8 mouse cellular contexts compared by ENCODE assay signal in the genomic region with DNA sequence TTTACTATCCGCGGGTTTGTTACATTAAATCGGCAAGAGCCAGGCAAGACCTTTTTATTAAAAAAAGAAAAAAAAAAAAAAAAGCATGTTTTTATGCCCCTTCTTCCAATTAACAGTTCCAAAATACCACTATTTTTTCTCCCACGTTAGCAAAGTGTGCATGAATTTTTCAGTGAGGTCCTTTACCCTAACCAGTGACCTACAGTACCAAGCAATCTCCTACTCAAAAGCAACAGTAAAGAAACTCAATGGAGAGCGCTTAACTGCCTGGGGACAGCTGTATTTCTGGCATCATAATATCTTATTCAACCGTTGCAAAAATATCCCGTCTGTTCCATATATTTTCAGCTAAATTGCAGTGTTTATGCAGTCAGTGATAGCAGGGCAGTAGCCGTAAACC. TPM values are rescaled to one million over a fixed set of nuclear protein-coding genes. Genes with fewer than 3 reads are reported as not detected.
DNase-seq lines count a peak whose midpoint lies in the region; ATAC-seq and TF ChIP-seq lines count a peak whose summit lies in the region.

No protein-coding gene starts in this region.

- intact Hi-C loops in heart, postnatal 10 days (cut with DNase I) = loop anchor here (5.0 kb wide), 1 partner anchor 81 kb away; no protein-coding TSS in a partner anchor

- peak overlapping the region; percentile 76 for H3K4me2 ChIP-seq in forebrain, embryonic 16.5 days (ENCODE audit: low read length)
- H3K4me2 ChIP-seq in liver, embryonic 15.5 days = peak overlapping the region; percentile 82

- ATAC-seq in forebrain, embryonic 16.5 days = peak; percentile 44; the same call in 1 of the 2 replicates
- ATAC-seq in liver, embryonic 15.5 days (ENCODE audit: insufficient read depth) = no peak

- no peaks in the 10 kb centered on the region for H3K9me3 ChIP-seq in heart, embryonic 10.5 days
- H3K9me3 ChIP-seq in ES-E14 (ENCODE audit: control insufficient read depth, insufficient read depth, low read depth, low read length) = no peaks in the 10 kb centered on the region
- H3K9me3 ChIP-seq in forebrain, embryonic 16.5 days (ENCODE audit: control insufficient read depth, low read length) = no peaks in the 10 kb centered on the region
- H3K9me3 ChIP-seq in liver, embryonic 15.5 days (replicated peaks) = no peaks in the 10 kb centered on the region

- H3K36me3 ChIP-seq in heart, embryonic 10.5 days = peaks cover 17% of the 10 kb centered on the region; the same call in 1 of the 2 replicates
- no peaks in the 10 kb centered on the region for H3K36me3 ChIP-seq in ES-E14 (ENCODE audit: control insufficient read depth, insufficient read depth, low read length, poor library complexity, severe bottlenecking)
- no peaks in the 10 kb centered on the region for H3K36me3 ChIP-seq in forebrain, embryonic 16.5 days (ENCODE audit: control insufficient read depth, insufficient read depth)
- 0 out of 2 replicates have a peak, but pooled peaks cover 12% of the 10 kb centered on the region for H3K36me3 ChIP-seq in liver, embryonic 15.5 days (replicated peaks)

- 23% methylated on average over 8 of the region's 8 CpGs for WGBS in heart, embryonic 10.5 days
- WGBS in forebrain, embryonic 16.5 days = 14% methylated on average over 8 of the region's 8 CpGs
- 15% methylated on average over 8 of the region's 8 CpGs for WGBS in liver, embryonic 15.5 days (ENCODE audit: insufficient replicate concordance)

- H3K4me1 ChIP-seq in heart, embryonic 10.5 days = peaks cover 47% of the 10 kb centered on the region
- peaks cover 0 to 2% of the 10 kb centered on the region in 2 experiments; a peak in 2 of 4 replicates for H3K4me1 ChIP-seq in ES-E14 (ENCODE audit: control insufficient read depth in 2 of 2, insufficient read depth in 2 of 2, low read length in 2 of 2, poor library complexity in 1 of 2)
- peaks cover 31% of the 10 kb centered on the region for H3K4me1 ChIP-seq in forebrain, embryonic 16.5 days (replicated peaks; ENCODE audit: control insufficient read depth, insufficient read depth, low read length)
- H3K4me1 ChIP-seq in liver, embryonic 15.5 days (replicated peaks) = peaks cover 42% of the 10 kb centered on the region

- H3K27me3 ChIP-seq in heart, embryonic 10.5 days (ENCODE audit: insufficient read depth, poor library complexity, severe bottlenecking) = no peaks in the 10 kb centered on the region
- H3K27me3 ChIP-seq in forebrain, embryonic 16.5 days (replicated peaks; ENCODE audit: control insufficient read depth, insufficient read depth, low read length) = no peaks in the 10 kb centered on the region
- H3K27me3 ChIP-seq in liver, embryonic 15.5 days = no peaks in the 10 kb centered on the region

- H3K9ac ChIP-seq in ES-E14 (ENCODE audit: insufficient read depth, low read depth, low read length, poor library complexity, severe bottlenecking) = peak overlapping the region; percentile 97
- peak overlapping the region; percentile 99 for H3K9ac ChIP-seq in forebrain, embryonic 16.5 days (replicated peaks; ENCODE audit: low read depth, low read length)
- H3K9ac ChIP-seq in liver, embryonic 15.5 days = peak overlapping the region; percentile 81

- DNase-seq in heart, embryonic 10.5 days (ENCODE audit: low spot score) = no peak
- no peak for DNase-seq in heart, postnatal 10 days
- DNase-seq in ES-E14 (ENCODE audit: low read depth, low spot score) = no peak
- no peak for DNase-seq in cerebellum, postnatal 14 days
- DNase-seq in frontal cortex, postnatal 10 days (ENCODE audit: low spot score in 2 of 2) = no peak
- DNase-seq in adrenal gland, adult 18-20 months (ENCODE audit: low spot score in 2 of 2) = no peak

- H3K27ac ChIP-seq in heart, embryonic 10.5 days = peak overlapping the region; percentile 98
- H3K27ac ChIP-seq in ES-E14 (ENCODE audit: insufficient read depth, low read depth, low read length, poor library complexity, severe bottlenecking) = no peak overlapping the region
- peak overlapping the region; percentile 66 for H3K27ac ChIP-seq in forebrain, embryonic 16.5 days (ENCODE audit: low read length)
- H3K27ac ChIP-seq in liver, embryonic 15.5 days (replicated peaks) = peak overlapping the region; percentile 87

- in situ Hi-C loops in ES-E14 (cut with MboI; ENCODE audit: low sequenced_read_pairs in 2 of 2, unreplicated experiment in 2 of 2) = no loop called here

- H3K4me3 ChIP-seq in heart, embryonic 10.5 days = peak overlapping the region; percentile 88
- peak overlapping the region; percentile 95 for H3K4me3 ChIP-seq in ES-E14 (ENCODE audit: insufficient read depth in 1 of 2, low read depth in 1 of 2, low read length in 2 of 2, poor library complexity in 1 of 2, severe bottlenecking in 1 of 2)
- peak overlapping the region; percentile 87 for H3K4me3 ChIP-seq in forebrain, embryonic 16.5 days (replicated peaks; ENCODE audit: low read length)
- H3K4me3 ChIP-seq in liver, embryonic 15.5 days (replicated peaks) = peak overlapping the region; percentile 88

TF ChIP-seq in ES-E14, 5 proteins besides CTCF, POLR2A, EP300 and RAD21:
- no peak for TF ChIP-seq CHD2 (IDR thresholded peaks at IDR 0.05; ENCODE audit: low read depth, low read length)
- TF ChIP-seq ZNF384 (IDR thresholded peaks at IDR 0.05; ENCODE audit: low read depth, low read length) = no peak
- TF ChIP-seq ZC3H11A (IDR thresholded peaks at IDR 0.05; ENCODE audit: borderline replicate concordance, low read depth, low read length) = no peak
- TF ChIP-seq HCFC1 (IDR thresholded peaks at IDR 0.05; ENCODE audit: borderline replicate concordance, insufficient read depth, low read length) = no peak
- TF ChIP-seq MAFK (IDR thresholded peaks at IDR 0.05; ENCODE audit: insufficient read depth, low read depth, low read length) = no peak

RNA-seq across cellular contexts. Expression of gene Map2k5, which starts 0.5 kb away (rescaled TPM):
- polyA plus RNA-seq in heart, embryonic 10.5 days (2016; fragmentation: Nextera tagmentation; extraction: Ambion mirVana) = 28.7 and 31.9 TPM in 2 replicates
- total RNA-seq in heart, postnatal 10 days (2021) = 10 to 100 TPM; 24.4 to 25.1 TPM
- 8.3 and 9.6 TPM in 2 replicates for total RNA-seq in ES-E14 (2012; rRNA removed)
- polyA plus RNA-seq in forebrain, embryonic 16.5 days (2015; fragmentation: Nextera tagmentation; extraction: Ambion mirVana) = 39.9 and 45.6 TPM in 2 replicates
- polyA plus RNA-seq in liver, embryonic 15.5 days (2015; fragmentation: Nextera tagmentation; extraction: Ambion mirVana) = 9.2 and 9.4 TPM in 2 replicates
- total RNA-seq in adrenal gland, adult 18-20 months (2021) = 10 to 100 TPM; 21.0 to 28.3 TPM

RNA-seq across cellular contexts. Expression of gene 2300009A05Rik, which starts 20.9 kb away (rescaled TPM):
- polyA plus RNA-seq in heart, embryonic 10.5 days (2016; fragmentation: Nextera tagmentation; extraction: Ambion mirVana) = 35.3 and 50.4 TPM in 2 replicates
- total RNA-seq in heart, postnatal 10 days (2021) = 10 to 100 TPM; 49.3 to 53.9 TPM
- 2.9 and 6.4 TPM in 2 replicates for total RNA-seq in ES-E14 (2012; rRNA removed)
- 61.8 and 63.5 TPM in 2 replicates for polyA plus RNA-seq in forebrain, embryonic 16.5 days (2015; fragmentation: Nextera tagmentation; extraction: Ambion mirVana)
- polyA plus RNA-seq in liver, embryonic 15.5 days (2015; fragmentation: Nextera tagmentation; extraction: Ambion mirVana) = 20.2 and 21.0 TPM in 2 replicates
- 10 to 100 TPM; 39.8 to 46.9 TPM for total RNA-seq in adrenal gland, adult 18-20 months (2021)
